Mouse (Mus musculus): ENCODE data around the gene Csf3.
A peak's percentile ranks its signal among the peaks of the same experiment; 100 is the strongest.
"Not testable (repeated sequence)": the region's sequence is repeated elsewhere in the genome, so short reads cannot be mapped to it uniquely, and the experiment has no call there.

The Csf3 gene

DNA sequence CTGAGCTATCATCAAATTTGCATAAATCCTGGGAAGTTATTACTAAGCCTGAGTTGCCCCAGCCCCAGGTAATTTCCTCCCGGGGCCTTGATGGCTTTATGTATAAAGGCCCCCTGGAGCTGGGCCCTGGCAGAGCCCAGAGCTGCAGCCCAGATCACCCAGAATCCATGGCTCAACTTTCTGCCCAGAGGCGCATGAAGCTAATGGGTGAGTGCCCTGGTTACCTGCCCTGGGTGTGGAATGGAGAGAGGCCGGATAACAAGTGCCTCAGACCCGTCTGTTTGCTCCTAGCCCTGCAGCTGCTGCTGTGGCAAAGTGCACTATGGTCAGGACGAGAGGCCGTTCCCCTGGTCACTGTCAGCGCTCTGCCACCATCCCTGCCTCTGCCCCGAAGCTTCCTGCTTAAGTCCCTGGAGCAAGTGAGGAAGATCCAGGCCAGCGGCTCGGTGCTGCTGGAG is at the start of gene Csf3:
Csf3 (plus strand) TSS at position 51 of the 458 bp plus-strand sequence.
- DNase-seq = no peak

DNA sequence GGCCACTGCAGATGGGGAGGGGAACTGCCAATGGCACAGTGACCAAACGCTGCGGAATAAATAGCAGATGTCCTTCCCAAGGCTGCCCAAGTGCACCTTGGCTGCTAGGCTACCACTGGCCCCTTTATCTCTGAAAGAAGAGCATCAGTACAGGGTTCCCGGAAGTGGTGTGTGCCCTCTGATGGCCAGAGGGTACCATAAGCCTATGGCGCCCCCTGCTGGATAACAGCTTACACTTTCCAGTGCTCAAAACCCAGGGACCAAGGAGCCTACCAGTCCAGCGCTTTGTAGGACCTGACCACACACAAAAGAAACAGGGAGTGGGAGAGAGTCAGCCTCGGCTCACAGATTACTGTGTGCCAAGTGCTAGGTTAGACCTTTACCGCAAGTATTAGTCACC is 46.0 kb upstream of the Csf3 start:
- DNase-seq = peak; percentile 66 to 75

DNA sequence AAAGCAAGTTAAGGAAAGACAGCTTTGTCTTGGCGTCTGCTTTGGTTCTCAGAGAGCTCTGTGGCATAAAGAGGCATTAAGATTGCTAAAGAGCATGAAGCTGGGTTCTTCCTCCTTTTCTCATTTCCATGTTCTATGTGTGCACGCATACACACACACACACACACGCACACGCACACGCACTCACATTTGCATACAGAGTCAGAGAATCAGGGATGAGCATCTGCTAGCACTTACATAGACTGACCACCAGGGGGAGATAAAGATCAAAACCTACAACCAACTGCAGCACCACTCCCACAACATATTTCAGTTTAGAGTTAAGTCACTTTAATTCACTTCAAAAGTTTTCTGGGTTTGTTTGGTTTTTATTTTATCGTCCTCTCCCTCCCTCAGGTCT is 40.5 kb upstream of the Csf3 start:
- DNase-seq = peak; percentile 21 to 28

DNA sequence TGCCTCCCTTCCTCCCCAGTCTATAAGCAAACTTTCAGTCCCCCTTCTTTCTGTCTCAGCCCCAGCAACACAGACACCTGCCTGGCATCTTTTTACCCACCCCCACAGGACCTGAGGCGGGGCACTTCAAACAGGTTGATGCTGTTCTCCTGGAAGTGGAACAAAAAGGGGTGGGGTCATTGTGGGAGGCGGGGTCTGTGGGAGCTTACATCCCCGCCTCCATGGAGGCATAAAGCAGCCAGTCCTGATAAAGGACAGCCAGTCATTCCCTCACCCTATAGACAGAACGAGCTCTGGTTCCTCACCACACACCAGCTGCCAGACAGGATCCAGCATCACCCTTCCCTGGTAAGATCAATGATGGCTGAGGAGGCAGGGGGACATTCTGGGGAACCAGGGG is 37.0 kb upstream of the Csf3 start, which contains the start of gene Gsdma:
Gsdma (plus strand) TSS at position 261 of the 400 bp plus-strand sequence.
- peak in 1 of 2 experiments; percentile 31 for DNase-seq

DNA sequence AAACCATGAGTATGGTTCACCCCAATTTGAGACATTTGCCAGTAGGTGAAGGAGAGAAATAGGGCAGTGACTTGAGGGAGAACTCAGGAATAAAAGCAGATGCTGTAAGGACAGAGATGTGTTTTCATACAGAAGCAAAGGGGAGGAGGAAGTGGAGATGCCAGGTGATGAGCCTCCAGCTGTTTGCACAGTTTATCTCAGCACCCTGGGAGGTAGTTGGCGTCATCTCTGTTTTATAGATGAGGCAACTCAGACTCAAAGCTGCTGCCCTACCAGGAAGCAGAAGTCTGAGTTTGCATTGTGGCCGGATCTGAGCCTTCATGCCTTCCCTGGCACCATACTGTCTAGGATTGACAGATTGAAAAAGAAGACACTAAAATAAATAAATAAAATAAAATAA is 32.1 kb upstream of the Csf3 start:
- DNase-seq = no peak

DNA sequence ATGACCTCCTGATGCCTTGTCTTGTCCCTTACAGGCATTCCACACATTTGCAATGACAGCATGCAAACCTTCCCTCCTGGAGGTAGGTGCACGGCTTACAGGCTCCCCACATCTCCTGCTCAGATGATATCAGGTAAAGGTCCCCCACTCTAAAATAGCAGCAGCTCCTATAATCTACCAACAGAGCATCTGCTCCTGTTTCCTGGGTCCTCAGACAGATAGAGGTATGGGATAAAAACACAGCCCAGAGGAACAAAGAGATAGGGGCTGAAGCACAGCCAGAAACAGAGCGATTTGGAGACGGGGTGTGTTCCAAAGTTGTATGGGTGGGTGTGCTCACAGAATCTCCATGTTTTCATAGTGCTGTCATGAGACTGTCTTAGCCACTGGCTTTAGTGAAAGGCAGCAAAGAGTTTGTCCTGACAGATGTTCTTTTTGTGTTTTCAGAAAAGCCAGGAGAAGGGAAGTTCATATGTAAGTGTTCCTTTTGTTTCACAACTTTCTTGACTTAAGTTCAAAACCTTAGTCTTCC is 29.7 kb upstream of the Csf3 start:
- DNase-seq = no peak

DNA sequence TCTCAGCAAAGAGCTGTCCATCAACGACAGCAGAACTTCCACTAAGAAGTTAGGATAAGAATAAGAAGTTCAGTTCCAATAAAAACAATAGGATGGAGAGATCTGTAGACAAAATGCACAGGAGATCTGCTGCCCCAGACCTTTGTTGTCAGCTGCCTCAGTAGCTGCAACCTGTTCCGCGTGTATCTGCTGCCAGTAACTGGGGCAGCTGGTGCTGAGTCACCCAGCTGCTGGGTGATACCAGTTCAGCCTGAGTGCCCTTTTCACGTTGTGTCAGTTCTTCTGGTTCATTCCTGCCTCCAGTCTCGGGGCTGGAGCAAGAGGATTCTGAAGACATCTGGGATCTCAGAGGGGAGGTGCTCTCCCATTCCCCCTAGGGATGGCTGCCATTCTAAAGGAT is 29.2 kb upstream of the Csf3 start:
- DNase-seq = no peak

DNA sequence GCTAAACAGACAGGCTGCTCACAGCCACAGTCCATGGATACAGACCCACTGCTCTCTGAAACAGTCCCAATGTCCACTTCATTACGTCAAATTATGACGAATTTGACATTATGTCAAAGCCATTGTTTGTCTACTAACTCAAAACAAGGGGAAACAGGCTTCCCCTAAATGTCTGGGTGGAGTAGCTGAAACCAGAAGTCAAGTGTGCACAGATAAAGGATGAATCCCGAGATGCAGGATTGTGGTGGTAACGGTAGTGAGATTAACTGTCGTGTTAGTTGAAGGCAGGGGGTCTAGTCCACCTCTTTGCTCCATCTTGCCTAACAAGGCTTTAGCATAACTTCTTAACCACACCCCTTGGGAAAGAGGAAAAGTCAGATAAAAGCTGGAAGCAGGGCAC is 28.6 kb upstream of the Csf3 start:
- DNase-seq = no peak

DNA sequence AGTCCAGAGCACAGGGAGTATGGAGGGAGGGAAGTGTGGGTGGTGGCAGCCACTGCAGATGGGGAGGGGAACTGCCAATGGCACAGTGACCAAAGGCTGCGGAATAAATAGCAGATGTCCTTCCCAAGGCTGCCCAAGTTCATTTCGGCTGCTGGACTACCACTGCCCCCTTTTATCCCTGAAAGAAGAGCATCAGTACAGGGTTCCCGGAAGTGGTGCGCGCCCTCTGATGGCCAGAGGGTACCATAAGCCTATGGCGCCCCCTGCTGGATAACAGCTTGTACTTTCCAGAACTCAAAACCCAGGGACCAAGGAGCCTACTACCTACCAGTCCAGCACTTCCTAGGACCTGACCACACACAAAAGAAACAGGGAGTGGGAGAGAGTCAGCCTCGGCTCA is 27.9 kb upstream of the Csf3 start:
- DNase-seq = peak; percentile 61 to 69

DNA sequence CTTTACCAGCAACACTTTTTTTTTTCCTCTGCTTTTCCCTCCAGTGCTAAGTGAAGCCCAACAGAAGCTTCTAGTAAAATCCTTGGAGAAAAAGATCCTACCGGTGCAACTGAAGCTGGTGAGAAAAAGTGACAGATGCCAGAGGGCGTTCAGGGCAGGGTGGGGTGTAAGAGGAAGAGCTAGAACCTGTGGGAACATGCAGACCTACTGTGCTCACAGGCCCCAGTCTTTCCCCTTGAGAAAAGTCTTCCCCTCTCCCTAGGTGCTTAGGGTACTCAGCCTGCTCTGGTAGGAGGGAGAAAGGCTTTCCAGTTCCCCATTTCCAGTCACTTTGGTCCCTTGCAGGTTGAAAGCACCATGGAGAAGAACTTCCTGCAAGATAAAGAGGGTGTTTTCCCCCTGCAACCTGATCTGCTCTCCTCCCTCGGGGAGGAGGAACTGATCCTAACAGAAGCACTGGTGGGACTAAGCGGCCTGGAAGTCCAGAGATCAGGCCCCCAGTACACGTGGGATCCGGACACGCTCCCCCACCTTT is 25.2 kb upstream of the Csf3 start:
- DNase-seq = no peak

DNA sequence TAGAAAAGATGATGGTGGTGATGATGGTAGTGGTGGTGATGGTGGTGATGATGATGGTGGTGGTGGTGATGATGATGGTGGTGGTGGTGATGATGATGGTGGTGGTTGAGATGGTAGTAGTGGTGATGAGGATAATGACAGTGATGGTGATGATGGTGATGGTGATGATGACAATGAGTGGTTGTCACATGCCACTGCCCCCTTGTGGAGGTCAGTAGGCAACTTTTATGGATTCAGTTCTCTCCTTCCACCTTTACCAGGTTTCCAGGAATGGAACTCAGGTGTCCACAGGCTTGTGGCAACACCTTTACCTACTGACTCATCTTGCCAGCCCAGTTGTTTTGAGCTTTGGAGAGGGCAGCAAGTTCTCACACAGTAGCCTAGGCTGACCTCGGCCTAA is 21.0 kb upstream of the Csf3 start:
- DNase-seq = no peak

DNA sequence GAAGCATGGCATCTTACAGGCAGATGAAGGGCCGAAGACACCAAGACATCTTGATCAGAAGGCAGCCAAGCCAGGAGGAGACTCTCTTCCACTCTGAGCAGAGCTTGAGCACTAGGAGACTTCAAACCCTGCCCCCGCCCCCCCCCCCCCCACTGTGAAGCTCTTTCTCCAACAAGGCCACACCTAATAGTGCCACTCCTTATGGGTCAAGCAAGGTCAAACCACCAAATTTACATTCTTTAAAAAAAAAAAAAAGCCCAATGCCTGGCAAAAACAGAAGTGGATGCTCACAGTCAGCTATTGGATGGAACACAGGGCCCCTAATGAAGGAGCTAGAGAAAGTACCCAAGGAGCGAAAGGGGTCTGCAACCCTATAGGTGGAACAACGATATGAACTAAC is 20.5 kb upstream of the Csf3 start:
- not testable (repeated sequence) for DNase-seq

DNA sequence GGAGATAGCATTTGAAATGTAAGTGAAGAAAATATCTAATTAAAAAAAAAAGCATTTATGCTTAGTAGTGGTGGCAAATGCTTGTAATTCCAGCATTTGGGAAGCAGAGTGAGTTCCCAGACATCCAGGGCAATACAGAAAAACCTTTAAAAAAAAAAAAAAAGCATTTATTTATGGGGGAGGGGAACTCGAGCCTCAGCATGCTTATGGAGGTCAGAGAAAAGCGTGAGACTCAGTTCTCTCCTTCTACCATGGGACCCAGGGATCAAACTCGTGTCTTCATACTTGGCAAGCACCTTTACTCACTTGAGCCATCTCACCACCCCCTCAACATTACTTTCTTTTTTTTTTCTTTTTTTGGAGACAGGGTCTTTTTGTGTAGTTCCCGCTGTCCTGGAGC is 19.9 kb upstream of the Csf3 start:
- no peak for DNase-seq

DNA sequence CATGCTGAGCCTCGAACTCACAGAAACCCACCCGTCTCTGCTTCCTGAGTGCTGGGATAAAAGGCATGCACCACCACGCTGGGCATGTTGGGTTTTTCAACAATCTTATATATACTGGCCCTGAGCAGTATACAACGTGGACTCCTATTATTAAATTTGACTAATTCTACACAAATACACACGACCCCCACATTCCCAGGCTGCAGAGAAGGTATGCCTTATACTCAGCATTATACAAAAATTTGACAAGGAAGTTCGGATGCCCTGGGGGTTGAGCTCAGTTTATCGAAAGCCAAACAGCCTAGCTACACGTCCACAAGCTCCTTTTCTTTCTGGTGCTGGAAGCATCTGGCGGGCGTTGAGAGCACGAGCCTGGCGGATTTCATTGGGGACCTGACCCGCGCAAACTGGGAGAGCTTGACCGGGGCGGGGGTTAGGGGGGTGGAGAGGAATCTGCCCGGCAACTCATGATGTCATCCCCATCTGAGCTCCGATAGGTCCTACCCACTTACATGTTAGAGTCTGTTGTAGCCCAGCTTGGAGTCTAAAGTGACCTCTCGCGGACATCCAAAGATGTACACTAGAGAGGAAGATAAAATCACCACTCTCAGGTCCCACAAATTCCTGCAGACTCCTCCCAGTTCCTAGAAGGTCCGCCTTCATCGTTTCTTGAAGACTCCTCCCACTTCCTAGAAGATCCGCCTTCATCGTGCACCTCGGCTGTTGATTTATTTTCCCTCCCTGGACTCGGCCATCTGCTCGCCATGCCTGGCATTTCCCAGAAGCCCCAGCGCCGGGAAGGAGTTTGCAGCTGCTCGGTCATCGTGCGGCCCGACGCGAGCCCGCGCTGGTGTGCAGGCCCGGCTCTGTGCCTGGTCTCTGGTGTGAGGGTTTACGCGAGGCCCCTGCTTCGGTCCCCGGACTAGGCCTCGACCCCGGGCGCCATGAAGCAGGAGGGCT is 19.0 kb upstream of the Csf3 start, which contains the start of gene Psmd3:
Psmd3 (plus strand) TSS at position 769 of the 960 bp plus-strand sequence.
- peak; percentile 96 to 97 for DNase-seq

DNA sequence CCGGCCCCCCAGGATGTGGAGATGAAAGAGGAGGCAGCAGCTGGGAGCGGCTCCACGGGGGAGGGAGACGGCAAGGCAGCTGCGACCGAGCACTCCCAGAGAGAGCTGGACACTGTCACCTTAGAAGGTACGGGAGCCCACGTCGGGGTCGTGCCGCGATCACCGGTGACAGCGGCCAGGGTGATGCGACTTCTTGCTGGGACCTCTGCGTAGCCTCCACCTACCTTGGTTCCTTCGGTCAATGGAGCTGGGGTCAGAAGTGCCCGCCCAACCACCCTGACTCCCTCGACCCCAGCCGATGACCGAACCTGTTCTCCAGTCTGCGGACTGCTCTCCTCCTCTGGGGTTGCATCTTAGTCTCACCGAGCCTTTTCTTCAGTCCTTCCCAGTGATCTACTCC is 18.3 kb upstream of the Csf3 start:
- no peak for DNase-seq

DNA sequence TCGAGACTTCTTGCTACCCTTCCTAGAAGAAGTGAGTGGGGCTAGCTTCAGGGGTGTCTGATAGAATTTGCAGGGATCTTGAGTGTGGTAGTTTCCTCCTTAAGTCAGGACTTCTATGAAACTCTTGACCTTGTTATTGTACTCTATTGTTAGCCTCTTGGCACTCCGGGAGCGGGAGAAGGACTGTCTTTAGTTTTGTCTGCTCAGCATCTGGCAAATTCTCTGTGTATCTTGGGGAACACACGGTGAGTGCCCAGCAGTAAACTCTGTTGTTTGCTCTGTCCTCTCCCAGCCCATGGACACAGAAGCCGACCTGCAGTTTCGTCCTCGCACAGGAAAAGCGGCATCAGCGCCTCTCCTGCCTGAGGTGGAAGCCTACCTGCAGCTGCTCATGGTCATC is 15.4 kb upstream of the Csf3 start:
- no peak for DNase-seq

DNA sequence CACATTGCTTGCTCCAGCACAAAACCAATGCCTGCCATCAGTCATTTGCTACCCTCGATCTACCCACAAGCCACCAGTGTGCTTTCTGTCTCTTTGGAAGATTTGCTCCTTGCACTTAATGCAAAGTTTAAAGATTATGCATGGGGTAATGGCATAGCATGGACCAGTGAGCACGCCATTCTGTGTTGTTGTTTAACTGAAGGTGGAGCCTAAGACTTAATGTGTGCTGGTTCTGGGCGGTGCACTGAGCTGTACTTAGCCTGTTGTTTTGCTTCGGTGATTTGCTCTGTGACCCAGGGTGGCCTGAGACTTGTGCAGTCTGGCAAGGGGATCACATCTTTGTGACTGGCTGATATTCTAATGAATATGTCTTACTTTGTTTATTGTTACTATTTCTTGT is 14.1 kb upstream of the Csf3 start:
- DNase-seq = peak; percentile 77 to 90

DNA sequence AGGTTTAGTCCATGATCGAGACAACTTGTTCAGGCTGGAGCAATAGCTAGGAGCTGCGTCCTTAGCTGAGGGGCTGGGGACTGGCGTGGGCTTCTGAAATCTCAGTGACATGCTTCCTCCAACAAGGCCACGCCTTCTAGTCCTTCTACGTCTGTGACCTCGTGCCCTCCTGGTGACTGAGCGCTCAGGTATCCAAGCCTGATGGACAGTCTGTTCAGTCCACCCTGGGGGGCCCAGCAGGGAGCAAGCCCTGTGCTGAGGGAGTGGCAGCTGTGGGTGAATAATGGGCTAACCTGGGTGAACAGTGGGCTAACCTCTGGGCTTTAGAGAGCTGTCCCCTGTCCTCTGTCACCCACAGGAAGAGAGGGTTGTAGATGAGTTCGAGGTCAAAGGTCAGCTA is 13.1 kb upstream of the Csf3 start:
- DNase-seq = peak in 1 of 2 experiments; percentile 64

DNA sequence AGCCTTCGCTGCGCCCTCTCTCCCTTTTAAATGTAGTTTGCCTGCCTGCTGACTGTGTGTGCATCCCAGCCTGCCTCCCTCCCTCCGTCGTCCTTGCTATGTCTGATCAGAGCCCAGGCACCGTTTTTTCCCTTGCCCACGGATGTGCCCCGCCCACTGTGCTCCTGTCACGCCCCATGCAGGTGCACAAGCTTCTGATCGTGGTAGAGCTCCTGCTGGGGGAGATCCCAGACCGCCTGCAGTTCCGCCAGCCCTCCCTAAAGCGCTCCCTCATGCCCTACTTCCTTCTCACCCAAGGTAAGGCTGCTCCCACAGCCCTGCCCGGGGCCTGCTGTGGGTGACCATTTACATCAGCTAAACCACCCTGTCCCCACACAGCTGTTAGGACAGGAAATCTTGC is 7.9 kb upstream of the Csf3 start:
- DNase-seq = peak in 1 of 2 experiments; percentile 63

DNA sequence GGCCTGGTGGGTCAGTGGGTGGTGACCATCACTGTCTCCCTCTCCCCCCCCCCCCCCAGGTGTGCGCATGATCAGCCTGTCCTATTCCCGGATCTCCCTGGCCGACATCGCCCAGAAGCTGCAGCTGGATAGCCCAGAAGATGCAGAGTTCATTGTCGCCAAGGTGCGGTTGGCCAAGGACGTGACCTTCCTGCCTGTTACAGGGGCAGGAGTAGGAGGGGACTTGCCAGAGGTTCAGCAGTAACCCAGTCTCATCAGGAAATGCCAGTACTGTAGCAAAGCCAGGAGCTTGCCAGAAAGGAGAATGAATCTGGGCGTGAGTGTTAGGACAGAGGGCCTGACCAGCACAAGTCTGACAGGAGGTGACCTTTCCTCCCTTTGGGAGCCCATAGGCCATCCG is 7.3 kb upstream of the Csf3 start:
- peak in 1 of 2 experiments; percentile 57 for DNase-seq

DNA sequence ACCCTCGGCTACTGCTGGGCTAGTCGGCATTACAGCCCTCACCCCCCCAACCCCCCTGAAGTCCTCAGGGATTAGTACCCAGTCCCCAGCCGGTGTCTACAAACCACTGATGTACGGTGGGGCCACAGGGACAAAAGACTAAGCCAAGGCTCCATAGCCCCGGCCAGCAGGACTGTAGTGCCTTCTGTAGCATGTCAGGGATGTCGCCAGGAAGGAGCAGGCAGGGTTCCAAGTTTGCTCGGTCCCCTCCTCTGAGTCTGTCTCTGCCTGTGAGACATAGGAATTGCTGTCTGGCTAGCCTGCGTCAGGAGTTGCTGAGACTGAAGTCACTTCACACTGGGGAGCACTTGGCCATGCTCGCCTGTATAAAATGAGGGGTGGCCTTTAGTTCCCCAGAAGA is 6.8 kb upstream of the Csf3 start:
- no peak for DNase-seq

DNA sequence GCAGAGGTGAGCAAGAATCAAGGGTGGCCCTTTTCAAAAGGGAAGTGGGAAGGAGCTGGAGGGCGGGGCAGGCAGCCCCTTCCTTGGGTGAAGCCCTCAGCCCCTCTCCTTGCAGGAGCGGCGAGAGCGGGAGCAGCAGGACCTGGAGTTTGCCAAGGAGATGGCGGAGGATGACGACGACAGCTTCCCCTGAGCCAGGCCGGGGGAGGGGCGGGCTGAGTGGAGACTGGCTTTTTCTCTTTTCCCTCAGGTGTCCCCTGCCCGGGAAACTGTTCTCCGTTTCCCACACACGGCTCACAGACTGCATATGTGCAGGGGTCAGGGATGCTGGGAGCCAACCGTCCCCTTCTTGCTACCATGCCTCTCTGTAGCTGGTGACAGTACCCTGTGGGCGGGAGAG is 5.7 kb upstream of the Csf3 start:
- DNase-seq = no peak

DNA sequence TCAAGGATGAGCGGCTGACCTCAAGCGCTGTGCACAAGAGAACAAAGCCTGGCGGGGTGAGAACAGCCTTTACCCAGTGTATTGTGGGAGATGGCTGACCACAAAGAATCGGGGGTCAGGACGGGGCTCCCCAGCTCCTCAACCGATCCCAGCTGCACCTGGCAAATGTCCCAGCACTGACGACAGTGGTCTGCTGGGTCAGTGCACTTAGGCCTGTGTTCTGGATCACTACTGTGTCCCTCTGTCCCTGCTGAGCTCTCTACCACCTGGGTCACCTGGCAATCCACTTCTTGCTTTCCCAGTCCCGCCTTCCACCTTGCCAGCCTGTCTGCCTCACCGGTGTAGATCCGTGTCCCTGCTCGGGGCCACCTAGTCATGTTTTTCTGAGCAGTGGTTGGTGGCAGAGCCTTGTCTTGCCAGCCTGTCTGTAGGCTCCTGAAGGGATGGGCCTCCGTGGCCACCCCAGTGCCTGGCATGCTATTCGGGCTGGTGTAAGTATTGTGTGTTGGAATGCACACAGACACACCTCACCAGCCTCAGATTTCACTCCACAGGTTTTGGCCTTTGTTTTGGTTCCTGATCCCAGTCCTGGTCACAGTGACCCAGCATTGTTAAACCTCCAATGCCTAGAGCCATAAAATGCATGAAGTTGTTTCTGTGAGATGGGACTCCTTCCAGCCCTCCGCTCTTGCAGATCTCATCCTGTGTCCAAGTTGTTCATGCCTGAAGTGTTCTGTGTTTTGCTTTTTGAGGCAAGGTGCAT is 4.4 kb upstream of the Csf3 start:
- DNase-seq = peak; percentile 35 to 66

Measured in kidney, postnatal 25 days (tissue).